Mouse (Mus musculus) midbrain, embryonic 14.5 days (tissue): ENCODE measurements at regions not wholly inside any gene's neighbourhood (a gene's known extent, or its start where the extent isn't known, plus 50 kb on each side); places are given as distances from the start of the nearest gene placed in this dataset.

Source experiments
- ATAC-seq: fragments of 200-750 bp; cut with Nextera tagmentation; 2 replicates; pipeline ENCODE4 v1.8.0; 2017; ENCODE audit warnings: moderate number of reproducible peaks, moderate library complexity; ENCODE audit not compliant: low FRiP score, low TSS enrichment
- DNase-seq: peaks from one replicate; pipeline ENCODE4 v3.0.0-alpha.2; 2015
- H3K27ac ChIP-seq: fragments of 300-500 bp; sonication (generic); replicated peaks from 2 replicates; pipeline ENCODE4 v1.5.1; 2014; ENCODE audit warnings: mild to moderate bottlenecking, low read depth, low read length, moderate library complexity
- H3K27me3 ChIP-seq: fragments of 300-500 bp; sonication (generic); 2 replicates; pipeline ENCODE4 v1.6.1; 2014; ENCODE audit warnings: low read length, control low read depth, mixed read lengths; ENCODE audit not compliant: control insufficient read depth, insufficient read depth
- H3K36me3 ChIP-seq: fragments of 300-500 bp; sonication (generic); 2 replicates; pipeline ENCODE4 v1.6.1; 2014; ENCODE audit warnings: low read length, control low read depth; ENCODE audit not compliant: control insufficient read depth, insufficient read depth
- H3K4me1 ChIP-seq: fragments of 300-500 bp; sonication (generic); 2 replicates; pipeline ENCODE4 v1.6.1; 2014; ENCODE audit warnings: mild to moderate bottlenecking, antibody characterized with exemption, low read length, control low read depth; ENCODE audit not compliant: control insufficient read depth, insufficient read depth
- H3K4me2 ChIP-seq: fragments of 300-500 bp; sonication (generic); 2 replicates; pipeline ENCODE4 v1.6.1; 2014; ENCODE audit warnings: mild to moderate bottlenecking, low read length, moderate library complexity
- H3K4me3 ChIP-seq: fragments of 300-500 bp; sonication (generic); replicated peaks from 2 replicates; pipeline ENCODE4 v1.5.1; 2014; ENCODE audit warnings: low read depth, low read length
- H3K9ac ChIP-seq: fragments of 300-500 bp; sonication (generic); replicated peaks from 2 replicates; pipeline ENCODE4 v1.6.1; 2014; ENCODE audit warnings: mild to moderate bottlenecking, low read length, moderate library complexity
- H3K9me3 ChIP-seq: fragments of 300-500 bp; sonication (generic); 2 replicates; pipeline ENCODE4 v1.6.1; 2016; ENCODE audit warnings: low read length, control low read depth, mixed read lengths; ENCODE audit not compliant: control insufficient read depth
- WGBS: fragments of 180-500 bp; shearing (Covaris S2); extraction: QIAGEN DNeasy Blood & Tissue Kit; methylation state at CpG from one replicate; pipeline ENCODE4 v1.1.7; 2014; 5-methylcytosine and 5-hydroxymethylcytosine counted together

- WGBS = under 1% methylated on average over 2 of the region's 2 CpGs
- H3K9ac ChIP-seq = no peak overlapping the region
- no peaks in the 10 kb centered on the region for H3K36me3 ChIP-seq
- H3K4me1 ChIP-seq = no peaks in the 10 kb centered on the region
- no peaks in the 10 kb centered on the region for H3K9me3 ChIP-seq
- H3K27me3 ChIP-seq = no peaks in the 10 kb centered on the region
- no peak for ATAC-seq
- H3K4me3 ChIP-seq = no peak overlapping the region
- no peak overlapping the region for H3K27ac ChIP-seq
- peak; percentile 87 for DNase-seq
- no peak overlapping the region for H3K4me2 ChIP-seq
Observed at GRCm38 (mm10) chr2:178758366-178758765, 328.0 kb downstream of the Cdh26 start.

DNA sequence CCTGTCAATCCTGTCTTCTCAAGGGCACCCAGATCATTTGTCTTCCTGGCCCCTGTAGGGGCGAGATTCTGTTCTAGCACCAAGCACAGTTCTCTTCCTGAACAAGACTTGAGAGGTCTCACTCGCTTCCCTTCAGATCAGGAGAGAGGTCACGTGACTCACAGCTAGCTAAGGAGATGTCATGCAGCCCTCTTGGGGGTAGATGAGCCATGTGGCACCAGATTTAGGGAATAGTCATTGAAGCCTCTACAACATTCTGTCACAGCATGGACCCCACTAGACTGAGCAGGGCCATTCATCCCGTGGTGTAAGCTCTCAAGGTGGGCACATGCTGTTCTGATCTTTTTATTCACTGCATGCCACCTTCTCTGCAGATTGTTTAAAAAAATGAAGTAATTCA, 338.2 kb downstream of the Cdh26 start:
- ATAC-seq (no peak), DNase-seq (no peak)
- no peak overlapping the region for H3K4me2 ChIP-seq
- H3K27me3 ChIP-seq = no peaks in the 10 kb centered on the region
- no peaks in the 10 kb centered on the region for H3K4me1 ChIP-seq
- no peak overlapping the region for H3K9ac ChIP-seq
- no peak overlapping the region for H3K4me3 ChIP-seq
- WGBS = 81% methylated on average over 4 of the region's 4 CpGs
- no peaks in the 10 kb centered on the region for H3K36me3 ChIP-seq
- no peaks in the 10 kb centered on the region for H3K9me3 ChIP-seq
- no peak overlapping the region for H3K27ac ChIP-seq

DNA sequence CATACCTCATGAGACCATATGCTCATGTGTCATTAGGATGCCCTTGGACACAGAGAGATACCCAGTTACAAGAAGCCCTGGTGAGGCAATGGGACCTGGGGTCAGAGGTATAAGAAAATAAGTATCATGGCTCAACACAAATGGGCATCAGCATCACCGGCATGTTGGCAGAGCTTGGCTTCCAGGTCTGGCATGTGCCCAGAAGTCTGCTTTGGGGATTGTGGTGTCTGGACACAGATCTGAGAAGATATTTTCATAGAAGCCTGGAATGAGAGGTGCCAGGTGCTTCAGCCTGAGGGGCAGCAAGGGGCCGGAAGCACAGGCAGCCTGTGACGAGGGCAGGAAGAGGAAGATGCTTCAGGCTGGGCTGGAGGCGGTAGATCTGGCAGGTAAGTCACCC, 338.7 kb downstream of the Cdh26 start:
- H3K9ac ChIP-seq = no peak overlapping the region
- no peaks in the 10 kb centered on the region for H3K9me3 ChIP-seq

DNA sequence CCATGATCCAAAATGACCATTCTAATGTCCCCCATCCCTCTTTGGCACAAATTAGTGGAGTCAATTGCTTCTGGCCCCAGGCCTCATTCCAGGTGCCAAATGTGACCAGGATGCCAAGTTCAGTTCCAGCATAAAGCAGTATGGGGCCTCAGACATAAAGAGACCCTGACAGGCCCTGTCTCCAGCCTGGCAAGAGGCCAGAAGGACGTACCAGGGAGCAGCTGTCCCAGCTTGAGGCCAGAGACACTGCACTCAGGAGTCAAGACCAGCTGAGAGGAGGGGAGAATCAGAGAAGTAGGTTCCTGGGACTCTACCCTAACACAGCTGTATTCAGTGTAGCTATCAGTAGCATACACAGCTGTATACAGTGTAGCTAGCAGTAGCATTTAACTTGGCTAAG, 341.1 kb downstream of the Cdh26 start:
- peak; percentile 47 for DNase-seq

More for the DNA sequence above, 338.7 kb downstream of the Cdh26 start:
- WGBS = 86% methylated on average over 4 of the region's 4 CpGs
- Histone ChIP-seq H3K36me3 (no peaks in the 10 kb centered on the region), H3K4me2 (no peak overlapping the region), H3K27ac (no peak overlapping the region), H3K4me3 (no peak overlapping the region), H3K27me3 (no peaks in the 10 kb centered on the region), H3K4me1 (no peaks in the 10 kb centered on the region)
- ATAC-seq (no peak), DNase-seq (no peak)

GRCm38 (mm10) chr2:178771881-178772280, 341.6 kb downstream of the Cdh26 start:
- no peaks in the 10 kb centered on the region for H3K4me1 ChIP-seq
- no peaks in the 10 kb centered on the region for H3K36me3 ChIP-seq
- H3K4me3 ChIP-seq = no peak overlapping the region
- H3K27me3 ChIP-seq = no peaks in the 10 kb centered on the region
- ATAC-seq (no peak), DNase-seq (no peak)
- H3K9me3 ChIP-seq = no peaks in the 10 kb centered on the region
- WGBS = 87% methylated on average over 3 of the region's 3 CpGs
- no peak overlapping the region for H3K27ac ChIP-seq
- H3K4me2 ChIP-seq = no peak overlapping the region
- H3K9ac ChIP-seq = no peak overlapping the region

More for the DNA sequence above, 341.1 kb downstream of the Cdh26 start:
- H3K9me3 ChIP-seq = no peaks in the 10 kb centered on the region
- no peaks in the 10 kb centered on the region for H3K36me3 ChIP-seq
- no peak overlapping the region for H3K4me3 ChIP-seq
- H3K9ac ChIP-seq = no peak overlapping the region
- no peak for ATAC-seq
- 23% methylated on average over 1 of the region's 1 CpGs for WGBS
- no peak overlapping the region for H3K4me2 ChIP-seq
- no peak overlapping the region for H3K27ac ChIP-seq
- no peaks in the 10 kb centered on the region for H3K27me3 ChIP-seq
- no peaks in the 10 kb centered on the region for H3K4me1 ChIP-seq

DNA sequence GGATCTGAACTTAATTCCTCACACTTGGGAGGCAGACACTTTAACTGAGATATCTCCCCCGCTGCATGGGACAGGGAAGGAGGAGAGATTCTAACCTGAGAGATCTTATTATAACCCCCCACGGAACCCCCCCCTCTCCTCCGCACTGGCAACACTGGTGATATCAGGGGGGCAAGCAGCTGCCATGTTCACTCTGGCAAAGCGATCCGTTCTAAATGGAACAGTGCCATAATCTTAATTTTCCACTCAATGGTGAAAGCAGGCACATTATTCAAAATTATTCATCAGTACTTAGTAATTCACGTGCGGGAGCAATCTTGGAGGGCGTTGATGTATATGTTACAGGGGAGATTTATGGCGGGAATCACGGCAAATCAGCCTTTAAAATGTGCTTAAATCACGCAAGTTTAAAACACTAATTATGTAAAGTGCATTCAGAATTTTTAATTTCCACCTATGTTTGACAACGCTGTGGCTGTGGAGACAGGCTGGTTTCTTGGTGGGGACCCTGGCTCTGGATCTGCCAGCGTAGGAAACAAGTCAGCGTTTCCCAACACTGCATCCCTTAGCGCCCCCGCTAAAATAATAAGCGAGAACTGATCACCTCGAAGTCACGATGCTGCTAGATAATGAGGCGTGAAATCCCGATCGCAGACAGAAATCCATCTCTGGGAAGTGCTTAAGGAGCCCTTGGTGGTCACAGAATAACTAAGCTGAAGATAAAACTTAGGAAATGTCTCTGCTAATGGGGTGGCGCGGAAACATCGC, 354.7 kb downstream of the Cdh26 start:
- H3K27ac ChIP-seq = no peak overlapping the region
- DNase-seq (peak; percentile 56), ATAC-seq (no peak)
- no peak overlapping the region for H3K9ac ChIP-seq
- peak overlapping the region; percentile 33 for H3K4me2 ChIP-seq
- no peaks in the 10 kb centered on the region for H3K36me3 ChIP-seq
- peaks cover 13% of the 10 kb centered on the region for H3K4me1 ChIP-seq
- WGBS = 40% methylated on average over 25 of the region's 25 CpGs
- H3K4me3 ChIP-seq = no peak overlapping the region
- no peaks in the 10 kb centered on the region for H3K9me3 ChIP-seq
- no peaks in the 10 kb centered on the region for H3K27me3 ChIP-seq

DNA sequence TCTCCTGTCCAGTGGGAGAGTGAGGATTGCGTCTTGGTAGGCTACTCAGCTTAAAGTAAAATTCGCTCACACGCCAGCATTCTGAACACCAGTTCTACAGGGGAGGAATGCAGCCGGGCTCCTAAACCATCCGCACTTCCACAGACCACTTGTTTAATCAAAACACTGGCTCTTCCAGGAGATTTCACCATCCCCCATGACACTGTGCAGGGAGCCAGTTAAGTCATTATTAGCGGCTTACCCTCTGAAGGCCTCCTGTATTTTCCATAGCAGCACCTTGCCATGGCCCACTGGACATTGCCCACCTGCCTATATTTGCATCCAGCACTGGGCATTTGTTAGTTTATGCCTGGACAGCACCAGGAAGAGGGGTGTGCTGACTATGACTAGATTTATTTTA, 355.5 kb downstream of the Cdh26 start:
- no peak overlapping the region for H3K4me3 ChIP-seq
- H3K4me2 ChIP-seq = no peak overlapping the region
- no peak for ATAC-seq
- no peaks in the 10 kb centered on the region for H3K36me3 ChIP-seq
- WGBS = 45% methylated on average over 6 of the region's 6 CpGs
- peak; percentile 17 for DNase-seq
- H3K4me1 ChIP-seq = peaks cover 13% of the 10 kb centered on the region
- no peak overlapping the region for H3K27ac ChIP-seq
- no peaks in the 10 kb centered on the region for H3K9me3 ChIP-seq
- H3K27me3 ChIP-seq = no peaks in the 10 kb centered on the region
- H3K9ac ChIP-seq = no peak overlapping the region

- DNase-seq (no peak), ATAC-seq (no peak)
- Histone ChIP-seq H3K4me3 (no peak overlapping the region), H3K9me3 (no peaks in the 10 kb centered on the region), H3K27me3 (no peaks in the 10 kb centered on the region), H3K4me1 (no peaks in the 10 kb centered on the region), H3K4me2 (no peak overlapping the region), H3K27ac (no peak overlapping the region), H3K36me3 (no peaks in the 10 kb centered on the region), H3K9ac (no peak overlapping the region)
- WGBS = 49% methylated on average over 3 of the region's 3 CpGs
Observed at GRCm38 (mm10) chr2:178795841-178796240, 365.5 kb downstream of the Cdh26 start.

DNA sequence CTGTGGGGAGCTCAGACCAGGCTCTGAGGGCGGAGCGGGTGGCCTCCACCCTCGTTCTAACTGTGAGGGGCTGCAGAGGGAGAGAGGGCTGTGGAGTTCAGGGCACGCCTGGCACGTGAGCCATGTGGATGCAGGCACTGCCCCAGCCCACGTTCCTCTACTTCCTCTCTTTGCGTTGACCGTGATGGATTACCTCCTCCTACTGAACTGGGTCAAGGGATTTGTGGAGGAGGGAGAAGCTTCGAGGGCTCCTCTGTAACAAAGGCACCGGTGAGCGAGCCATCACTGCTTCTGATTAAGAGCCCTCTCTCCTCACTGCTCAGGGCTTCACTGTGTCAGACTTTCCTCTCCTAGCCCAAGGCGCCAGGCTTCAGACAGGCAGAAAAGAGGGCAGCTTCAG, 371.1 kb downstream of the Cdh26 start:
- Histone ChIP-seq H3K9ac (no peak overlapping the region), H3K4me1 (no peaks in the 10 kb centered on the region), H3K4me2 (no peak overlapping the region), H3K4me3 (no peak overlapping the region), H3K27me3 (no peaks in the 10 kb centered on the region), H3K27ac (no peak overlapping the region), H3K9me3 (no peaks in the 10 kb centered on the region), H3K36me3 (no peaks in the 10 kb centered on the region)
- 59% methylated on average over 12 of the region's 12 CpGs for WGBS
- ATAC-seq = no peak
- DNase-seq = peak; percentile 22
